Mouse (Mus musculus) stomach, postnatal 0 days (tissue): Measurements from ENCODE around the gene Lenep. TPM values are rescaled to one million over a fixed set of nuclear protein-coding genes. Genes with fewer than 3 reads are reported as not detected.

Experiments used
- ATAC-seq: fragments of 200-750 bp; cut with Nextera tagmentation; 2 replicates; pipeline ENCODE4 v1.8.0; 2017; ENCODE audit not compliant: low FRiP score, low TSS enrichment
- DNase-seq: peaks from one replicate; pipeline ENCODE4 v3.0.0-alpha.2; 2016; ENCODE audit warnings: low spot score
- H3K27ac ChIP-seq: fragments of 300-500 bp; sonication (generic); replicated peaks from 2 replicates; pipeline ENCODE4 v1.5.1; 2014; ENCODE audit warnings: mild to moderate bottlenecking, control low read depth
- H3K27me3 ChIP-seq: fragments of 300-500 bp; sonication (generic); 2 replicates; pipeline ENCODE4 v1.6.1; 2014; ENCODE audit warnings: low read length; ENCODE audit not compliant: control insufficient read depth, insufficient read depth
- H3K36me3 ChIP-seq: fragments of 300-500 bp; sonication (generic); 2 replicates; pipeline ENCODE4 v1.6.1; 2014; ENCODE audit warnings: low read length, mixed read lengths; ENCODE audit not compliant: control insufficient read depth, insufficient read depth
- H3K4me1 ChIP-seq: fragments of 300-500 bp; sonication (generic); replicated peaks from 2 replicates; pipeline ENCODE4 v1.6.1; 2014; ENCODE audit warnings: antibody characterized with exemption; ENCODE audit not compliant: control insufficient read depth, insufficient read depth
- H3K4me2 ChIP-seq: fragments of 300-500 bp; sonication (generic); replicated peaks from 2 replicates; pipeline ENCODE4 v1.6.1; 2014; ENCODE audit warnings: low read depth, mild to moderate bottlenecking, control low read depth, moderate library complexity
- H3K4me3 ChIP-seq: fragments of 300-500 bp; sonication (generic); 2 replicates; pipeline ENCODE4 v1.5.1; 2014; ENCODE audit warnings: low read depth, low read length, control low read depth
- H3K9ac ChIP-seq: fragments of 300-500 bp; sonication (generic); 2 replicates; pipeline ENCODE4 v1.6.1; 2014; ENCODE audit warnings: mild to moderate bottlenecking, low read length, control low read depth, mixed read lengths
- H3K9me3 ChIP-seq: fragments of 300-500 bp; sonication (generic); 2 replicates; pipeline ENCODE4 v1.6.1; 2016; ENCODE audit warnings: low read length; ENCODE audit not compliant: control insufficient read depth
- CTCF ChIP-seq: IDR thresholded peaks from 2 replicates; pipeline ENCODE4 v1.5.1; 2016; ENCODE audit warnings: antibody characterized with exemption, low read depth, mild to moderate bottlenecking, moderate library complexity
- EP300 ChIP-seq: optimal IDR thresholded peaks from 2 replicates; pipeline ENCODE3; 2016; ENCODE audit warnings: antibody characterized with exemption
- WGBS: fragments of 180-500 bp; shearing (Covaris S2); extraction: QIAGEN DNeasy Blood & Tissue Kit; methylation state at CpG from one replicate; pipeline ENCODE4 v1.1.7; 2014; 5-methylcytosine and 5-hydroxymethylcytosine counted together
- polyA plus RNA-seq: library from polyadenylated mRNA; unstranded; fragments of >200 nt; fragmentation: Nextera tagmentation; extraction: Ambion mirVana; gene quantifications from 2 replicates; pipeline ENCODE4 v1.2.1, GENCODE M21; 2015

Lenep gene
- polyA plus RNA-seq, 1 experiment from 2014 or later = not detected

GRCm38 (mm10) chr3:89383651-89384255 is 18.8 kb downstream of the Lenep start:
- ATAC-seq (no peak), DNase-seq (no peak)
- H3K27me3 ChIP-seq = no peaks in the 10 kb centered on the region
- TF ChIP-seq EP300 (no peak), CTCF (no peak)
- peaks cover 7% of the 10 kb centered on the region for H3K4me1 ChIP-seq
- H3K4me2 ChIP-seq = no peak overlapping the region; the same call in 1 of the 2 replicates
- no peak overlapping the region for H3K9ac ChIP-seq
- 48% methylated on average over 5 of the region's 5 CpGs for WGBS
- H3K9me3 ChIP-seq = no peaks in the 10 kb centered on the region
- H3K36me3 ChIP-seq = peaks cover 7% of the 10 kb centered on the region
- peak overlapping the region; percentile 79 for H3K27ac ChIP-seq
- H3K4me3 ChIP-seq = no peak overlapping the region

GRCm38 (mm10) chr3:89382950-89383349 is 19.6 kb downstream of the Lenep start:
- Histone ChIP-seq H3K36me3 (peaks cover 7% of the 10 kb centered on the region), H3K4me3 (no peak overlapping the region), H3K9me3 (no peaks in the 10 kb centered on the region), H3K27ac (no peak overlapping the region), H3K27me3 (no peaks in the 10 kb centered on the region), H3K9ac (no peak overlapping the region), H3K4me1 (peaks cover 6% of the 10 kb centered on the region), H3K4me2 (no peak overlapping the region)
- DNase-seq = no peak
- ATAC-seq = no peak
- 63% methylated on average over 5 of the region's 5 CpGs for WGBS
- TF ChIP-seq EP300 (no peak), CTCF (no peak)

- H3K4me3 ChIP-seq = no peak overlapping the region
- TF ChIP-seq CTCF = no peak
- no peak for TF ChIP-seq EP300
- ATAC-seq = no peak
- H3K27ac ChIP-seq = no peak overlapping the region
- DNase-seq = no peak
- H3K36me3 ChIP-seq = peaks cover 7% of the 10 kb centered on the region
- WGBS = 86% methylated on average over 9 of the region's 9 CpGs
- no peak overlapping the region for H3K4me2 ChIP-seq
- no peaks in the 10 kb centered on the region for H3K27me3 ChIP-seq
- H3K9ac ChIP-seq = no peak overlapping the region
- H3K4me1 ChIP-seq = peaks cover 8% of the 10 kb centered on the region
- H3K9me3 ChIP-seq = no peaks in the 10 kb centered on the region
Measured at GRCm38 (mm10) chr3:89382033-89382882, 20.3 kb downstream of the Lenep start.

DNA sequence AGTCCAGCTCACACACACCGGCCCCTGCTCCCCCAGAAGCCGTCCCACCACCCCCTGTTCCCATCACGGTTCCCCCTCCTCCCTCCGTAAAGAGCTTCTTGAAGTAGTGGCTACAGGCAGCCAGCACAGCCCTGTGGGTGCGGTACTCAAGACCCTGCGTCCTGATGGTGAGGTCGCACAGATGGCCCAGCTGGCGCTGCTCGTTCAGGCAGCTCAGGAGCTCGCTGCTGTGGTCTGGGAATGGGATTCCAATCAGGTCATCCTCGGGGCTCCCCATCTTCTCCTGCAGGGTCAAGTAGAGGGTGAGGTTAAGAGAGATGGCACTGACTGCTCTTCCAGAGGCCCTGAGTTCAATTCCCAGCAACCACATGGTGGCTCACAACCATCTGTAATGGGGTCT is 21.4 kb downstream of the Lenep start:
- DNase-seq (no peak), ATAC-seq (no peak)
- Histone ChIP-seq H3K36me3 (peaks cover 7% of the 10 kb centered on the region), H3K27me3 (no peaks in the 10 kb centered on the region), H3K4me3 (no peak overlapping the region), H3K4me1 (peaks cover 8% of the 10 kb centered on the region), H3K27ac (no peak overlapping the region), H3K9me3 (no peaks in the 10 kb centered on the region), H3K9ac (no peak overlapping the region), H3K4me2 (no peak overlapping the region)
- 78% methylated on average over 11 of the region's 11 CpGs for WGBS
- TF ChIP-seq CTCF (no peak), EP300 (no peak)

DNA sequence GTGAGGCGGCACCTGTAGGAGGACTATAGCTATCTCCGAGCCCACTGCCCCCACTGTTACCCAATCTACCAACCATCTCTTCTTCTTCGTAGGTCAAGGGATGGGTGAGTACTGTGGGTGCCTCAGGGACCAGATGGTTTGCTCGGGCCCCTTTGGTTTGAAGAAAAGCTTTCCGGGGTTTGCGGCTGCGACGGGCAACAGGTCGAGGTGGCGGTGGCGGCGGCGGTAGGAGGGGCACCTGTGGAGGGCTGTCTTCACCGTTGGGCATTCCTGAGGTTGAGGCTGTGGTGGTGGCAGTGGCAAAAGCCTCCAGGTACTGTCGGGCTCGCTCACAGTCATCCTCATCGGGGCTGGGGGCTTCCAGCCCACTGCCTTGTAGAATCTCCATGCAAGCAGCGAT is 21.9 kb downstream of the Lenep start:
- TF ChIP-seq CTCF (no peak), EP300 (no peak)
- ATAC-seq (no peak), DNase-seq (no peak)
- Histone ChIP-seq H3K27me3 (no peaks in the 10 kb centered on the region), H3K9me3 (no peaks in the 10 kb centered on the region), H3K4me2 (no peak overlapping the region), H3K4me1 (peaks cover 8% of the 10 kb centered on the region), H3K36me3 (peaks cover 7% of the 10 kb centered on the region), H3K27ac (no peak overlapping the region), H3K4me3 (no peak overlapping the region), H3K9ac (no peak overlapping the region)
- whole genome bisulfite sequencing = 92% methylated on average over 18 of the region's 18 CpGs

GRCm38 (mm10) chr3:89380291-89380690 is 22.3 kb downstream of the Lenep start:
- no peaks in the 10 kb centered on the region for H3K27me3 ChIP-seq
- ATAC-seq = no peak
- WGBS = 91% methylated on average over 14 of the region's 14 CpGs
- peaks cover 8% of the 10 kb centered on the region for H3K4me1 ChIP-seq
- H3K9ac ChIP-seq = no peak overlapping the region
- H3K4me2 ChIP-seq = no peak overlapping the region
- H3K9me3 ChIP-seq = no peaks in the 10 kb centered on the region
- H3K4me3 ChIP-seq = no peak overlapping the region
- no peak overlapping the region for H3K27ac ChIP-seq
- peaks cover 7% of the 10 kb centered on the region for H3K36me3 ChIP-seq
- no peak for DNase-seq
- no peak for TF ChIP-seq EP300
- TF ChIP-seq CTCF = no peak
